Mouse (Mus musculus) liver, adult (tissue): Measurements from ENCODE around the gene Parp3.

Experiments used
- GATA4 ChIP-seq: IDR thresholded peaks from 2 replicates; pipeline ENCODE4 v1.6.1; 2014; ENCODE audit warnings: mild to moderate bottlenecking, low read length; ENCODE audit not compliant: insufficient replicate concordance

The Parp3 gene

DNA sequence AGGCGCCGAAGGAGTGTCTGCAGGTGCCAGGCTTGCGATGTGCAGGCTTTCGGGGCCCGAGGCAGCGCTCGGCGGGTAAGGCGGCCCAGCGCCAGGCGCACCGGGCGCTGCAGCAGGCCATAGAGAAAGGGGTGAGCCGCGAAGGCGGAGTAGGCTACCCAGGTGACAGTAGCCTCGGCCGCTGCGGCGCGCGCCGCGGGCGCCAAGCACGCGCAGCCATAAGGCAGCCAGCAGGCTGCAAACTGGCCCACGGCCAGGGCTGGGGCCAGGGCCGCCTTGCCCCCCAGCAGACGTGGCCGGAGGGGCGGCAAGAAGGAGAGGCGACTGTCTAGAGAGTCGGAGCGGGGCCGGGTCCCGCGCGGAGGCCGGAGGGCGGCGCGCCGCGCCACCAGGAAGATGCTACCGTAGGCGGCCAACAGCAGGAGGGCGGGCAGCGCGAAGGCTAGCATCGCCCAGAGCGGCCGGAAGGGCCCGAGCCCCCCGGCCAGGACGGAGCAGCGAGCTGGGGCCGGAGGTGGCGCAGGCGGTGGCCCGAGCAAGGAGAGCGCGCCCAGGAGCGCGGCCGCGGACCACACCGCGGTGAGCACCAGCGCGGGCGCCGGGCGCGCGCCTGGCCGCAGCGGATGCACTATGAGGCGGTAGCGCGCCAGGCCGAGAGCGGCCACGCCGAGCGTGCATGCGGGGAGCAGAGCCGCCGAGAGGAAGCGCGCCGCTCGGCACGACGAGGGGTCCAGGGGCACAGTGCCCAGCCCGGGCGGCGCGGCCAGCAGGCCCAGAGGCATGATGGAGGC lies 11.8 kb downstream of the Parp3 start:
- TF ChIP-seq GATA4, result no peak

DNA sequence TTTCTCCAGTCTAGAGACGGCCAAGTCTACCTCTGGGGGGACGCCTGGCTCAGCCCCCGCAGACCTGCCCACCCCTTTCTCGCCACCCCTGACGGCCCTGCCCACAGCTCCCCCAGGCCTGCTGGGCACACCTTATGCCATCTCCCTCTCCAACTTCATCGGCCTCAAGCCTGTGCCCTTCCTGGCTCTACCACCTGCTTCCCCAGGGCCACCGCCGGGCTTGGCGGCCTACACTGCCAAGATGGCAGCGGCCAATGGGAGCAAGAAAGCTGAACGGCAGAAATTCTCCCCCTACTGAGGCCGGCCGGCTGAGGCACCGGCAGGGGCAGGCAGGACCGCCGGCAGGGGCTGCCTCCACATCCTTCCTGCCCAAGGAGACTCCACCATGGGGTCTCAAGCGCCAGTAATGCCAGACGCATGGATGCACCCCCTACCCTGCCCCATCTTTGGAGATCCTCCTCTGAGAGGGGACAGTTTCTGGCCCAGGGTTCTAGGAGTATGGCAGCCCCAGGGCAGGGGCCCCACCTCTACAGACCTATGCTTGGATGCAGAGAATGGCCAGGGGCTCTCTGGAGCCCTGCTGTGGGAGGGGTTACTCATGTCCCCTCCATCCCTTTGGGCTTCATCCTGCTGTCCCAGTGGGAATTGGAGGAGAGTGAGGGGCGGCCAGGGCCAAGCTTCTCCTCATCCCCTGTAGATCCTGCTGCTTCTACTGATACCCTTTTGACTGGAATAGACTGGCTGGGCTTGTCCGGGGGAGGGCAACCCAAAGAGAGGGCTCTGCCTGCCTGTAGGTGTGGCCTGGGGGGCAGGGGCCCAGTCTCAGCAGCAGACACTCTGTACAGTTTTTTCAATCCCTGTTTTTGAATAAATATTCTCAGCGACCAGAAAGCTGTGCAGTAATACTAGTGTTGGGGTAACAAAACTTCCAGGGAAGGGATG lies 13.4 kb downstream of the Parp3 start:
- TF ChIP-seq GATA4, result no peak

- no peak for TF ChIP-seq GATA4
Observed at GRCm38 (mm10) chr9:106462430-106462800, 14.3 kb downstream of the Parp3 start.

DNA sequence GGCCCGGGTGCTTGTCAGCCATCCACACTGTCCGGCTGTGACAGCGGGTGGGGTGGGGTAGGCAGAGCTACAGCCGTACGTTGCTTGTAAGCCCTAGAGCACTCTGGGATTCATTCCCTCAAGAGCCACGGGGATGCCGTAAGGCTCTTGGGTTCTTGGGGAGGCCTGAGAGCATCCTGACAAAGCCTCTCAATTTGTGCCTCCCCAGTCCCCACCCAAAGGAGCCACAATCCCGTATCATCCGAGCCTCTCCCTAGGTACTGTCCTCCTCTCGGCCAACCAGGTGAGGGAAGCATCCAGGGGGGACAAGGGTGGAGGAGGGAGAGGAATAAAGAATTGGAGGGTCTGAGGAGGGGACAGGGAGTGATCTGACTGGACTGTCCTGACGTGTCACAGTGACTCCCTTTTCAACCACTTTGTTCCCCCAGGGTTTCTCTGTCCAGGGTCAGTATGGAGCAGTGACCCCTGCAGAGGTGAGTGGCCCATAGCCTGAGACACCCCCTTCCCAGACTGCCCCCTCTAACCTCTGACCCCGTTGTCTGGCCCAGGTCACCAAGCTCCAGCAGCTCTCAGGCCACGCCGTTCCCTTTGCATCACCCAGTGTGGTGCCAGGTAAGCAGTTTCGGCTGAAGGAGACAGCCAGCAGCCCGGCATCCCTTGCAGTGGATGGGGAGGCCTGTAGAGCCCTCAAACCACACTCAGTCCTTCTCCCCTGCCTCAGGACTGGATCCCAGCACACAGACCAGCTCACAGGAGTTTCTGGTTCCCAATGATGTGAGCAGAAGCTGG lies 14.9 kb downstream of the Parp3 start:
- TF ChIP-seq GATA4, result no peak

- TF ChIP-seq GATA4, result no peak
Observed at GRCm38 (mm10) chr9:106461026-106461415, 15.7 kb downstream of the Parp3 start.

- TF ChIP-seq GATA4, result no peak
Observed at GRCm38 (mm10) chr9:106460401-106461025, 16.2 kb downstream of the Parp3 start.

GRCm38 (mm10) chr9:106459946-106460345 lies 16.8 kb downstream of the Parp3 start:
- TF ChIP-seq GATA4, result no peak

- TF ChIP-seq GATA4, result no peak
Observed at GRCm38 (mm10) chr9:106457920-106458319, 18.8 kb downstream of the Parp3 start.

GRCm38 (mm10) chr9:106457163-106457559 lies 19.6 kb downstream of the Parp3 start:
- no peak for TF ChIP-seq GATA4

GRCm38 (mm10) chr9:106456325-106457162 lies 20.2 kb downstream of the Parp3 start:
- TF ChIP-seq GATA4, result no peak

- TF ChIP-seq GATA4, result no peak
Observed at GRCm38 (mm10) chr9:106454888-106455681, 21.7 kb downstream of the Parp3 start.

DNA sequence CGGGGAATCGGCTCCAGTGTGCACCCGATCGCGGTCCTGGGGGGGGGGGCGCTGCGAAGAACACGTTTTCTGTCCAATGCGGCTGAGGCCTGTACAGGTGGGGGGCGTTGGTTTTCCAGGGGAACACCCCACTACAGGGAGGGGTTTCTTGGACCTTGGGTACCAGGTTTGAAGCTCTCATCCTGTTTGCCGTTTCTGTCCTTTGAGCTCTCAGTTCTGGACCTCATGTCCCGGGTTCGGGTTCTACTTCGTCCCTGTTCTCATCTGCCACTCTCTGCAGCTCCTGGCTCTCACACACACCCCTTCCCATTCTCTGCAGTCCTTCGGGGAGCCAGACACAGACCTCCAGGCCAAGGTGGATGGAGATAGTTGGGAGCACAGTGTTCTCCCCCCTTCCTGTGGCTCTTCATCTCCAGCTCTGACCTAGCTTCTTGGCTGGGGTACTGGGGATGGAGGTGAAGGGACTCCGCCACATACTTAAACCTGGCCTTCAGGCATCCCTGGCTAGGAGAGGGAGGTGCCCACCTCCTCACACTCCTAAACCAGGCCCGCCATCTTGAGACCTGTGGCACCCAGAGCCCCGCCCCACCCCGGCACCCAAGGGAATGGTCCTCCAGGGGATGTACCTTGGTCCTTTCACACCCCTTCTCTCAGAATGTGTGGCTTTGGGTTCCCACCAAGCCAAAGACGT lies 22.5 kb downstream of the Parp3 start:
- TF ChIP-seq GATA4, result no peak
